Mouse (Mus musculus) erythroblast, embryonic 14.5 days (primary cell): Measurements from ENCODE around the gene Hbs1l.

Source experiments
- GATA1 ChIP-seq: IDR thresholded peaks from 2 replicates; pipeline ENCODE4 v1.6.1; 2012; ENCODE audit warnings: low read length, inconsistent platforms, mixed read lengths
- TAL1 ChIP-seq: IDR thresholded peaks from 3 replicates; pipeline ENCODE4 v1.6.1; 2012; ENCODE audit warnings: low read length, inconsistent platforms, mixed read lengths

- no peak for TF ChIP-seq TAL1
- TF ChIP-seq GATA1: no peak
These were observed 93.3 kb downstream of the Hbs1l start for GRCm38 (mm10) chr10:21389075-21389474.
